ENCODE assay signal across 18 mouse cellular contexts in genomic region chr14:33348146-33348545, GRCm38 (mm10).
"Had no signal": no experiment of that assay in that cellular context is flagged by ENCODE, and none has a peak within 500 bp of the region (broad histone marks: within the 10 kb centered on the region; RNA-seq: fewer than 3 reads in every experiment).

No protein-coding gene starts in this region.

- H3K4me3 ChIP-seq: gastrocnemius, adult 2 months; heart, embryonic 13.5 days; heart, embryonic 15.5 days; hindbrain, embryonic 13.5 days; hindbrain, embryonic 15.5 days; kidney, embryonic 15.5 days; left cerebral cortex, adult 2 months; limb, embryonic 13.5 days; limb, embryonic 15.5 days had no signal

- DNase-seq: gastrocnemius, adult 2 months; gastrocnemius, postnatal 10 days; gastrocnemius, postnatal 25 days; heart, postnatal 36 days; kidney, adult 11 months; kidney, adult 2 months; kidney, adult 9 months; kidney, postnatal 14 days; kidney, postnatal 36 days; left cerebral cortex, postnatal 4 days had no signal
